Mouse (Mus musculus): Measurements from ENCODE around the gene Cnot1. TPM values are rescaled to one million over a fixed set of nuclear protein-coding genes. Genes with fewer than 3 reads are reported as not detected.

The Cnot1 gene
- polyA plus RNA-seq, 1 experiment: 1.2 TPM

- H3K36me3 ChIP-seq (ENCODE audit: control insufficient read depth): no peaks in the 10 kb centered on the region
- TF ChIP-seq GATA1 (IDR thresholded peaks at IDR 0.05; ENCODE audit: low read length) (no peak), TAL1 (IDR thresholded peaks at IDR 0.05; ENCODE audit: low read length) (no peak)
- peaks cover 20% of the 10 kb centered on the region for H3K4me1 ChIP-seq (ENCODE audit: control insufficient read depth)
- H3K9me3 ChIP-seq (ENCODE audit: control insufficient read depth, low read length): no peaks in the 10 kb centered on the region
- H3K4me3 ChIP-seq (replicated peaks): no peak overlapping the region
- H3K27me3 ChIP-seq (ENCODE audit: control insufficient read depth): peaks cover 27% of the 10 kb centered on the region
Measured at GRCm38 (mm10) chr8:95704538-95704937, 102.7 kb downstream of the Cnot1 start.

DNA sequence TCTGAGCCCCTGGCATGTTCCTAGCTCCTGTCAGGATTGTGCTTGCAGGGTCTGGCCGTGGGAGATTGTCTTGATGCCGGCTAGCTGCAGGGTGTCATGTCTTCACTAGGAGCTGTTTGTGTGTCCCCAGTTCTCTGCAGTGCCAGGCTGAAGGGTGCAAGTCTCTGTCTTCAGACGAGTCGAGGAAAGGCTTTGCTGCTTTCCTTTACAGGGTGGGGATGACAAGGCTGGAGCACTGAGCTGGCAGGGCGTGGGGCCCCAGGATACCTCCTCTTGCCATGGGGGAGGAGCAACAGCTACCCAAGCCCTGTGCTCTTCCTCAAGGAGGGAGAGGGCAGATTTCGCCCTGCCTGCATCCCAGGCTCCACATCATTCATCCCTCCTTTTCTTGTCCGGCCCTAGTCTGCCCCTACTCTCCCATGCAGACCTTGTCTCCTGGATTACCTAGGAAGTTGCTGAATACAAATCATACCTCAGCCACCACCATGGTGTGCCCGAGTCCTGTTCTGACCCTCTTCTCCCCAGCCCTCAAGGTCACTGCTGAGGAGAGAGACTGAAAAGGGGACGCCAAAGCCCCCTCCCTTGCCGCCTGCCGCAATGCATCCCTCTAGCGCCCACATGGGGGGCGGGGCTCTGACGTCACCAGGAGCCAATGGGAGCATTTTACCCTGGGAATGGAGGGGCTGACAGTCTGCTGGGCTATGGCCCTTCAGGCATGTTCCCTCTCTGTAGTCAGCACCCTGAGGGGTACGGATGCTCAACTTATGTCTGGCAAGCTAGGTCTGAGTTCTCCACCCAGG, 103.6 kb downstream of the Cnot1 start:
- Histone ChIP-seq H3K36me3 (ENCODE audit: control insufficient read depth) (no peaks in the 10 kb centered on the region), H3K4me3 (replicated peaks) (peak overlapping the region; percentile 63), H3K27me3 (ENCODE audit: control insufficient read depth) (peaks cover 33% of the 10 kb centered on the region)

GRCm38 (mm10) chr8:95702480-95703446, 104.5 kb downstream of the Cnot1 start:
- H3K9me3 ChIP-seq (ENCODE audit: control insufficient read depth, low read length): no peaks in the 10 kb centered on the region
- H3K36me3 ChIP-seq (ENCODE audit: control insufficient read depth): no peaks in the 10 kb centered on the region
- H3K4me3 ChIP-seq (replicated peaks): peak overlapping the region; percentile 63
- H3K4me1 ChIP-seq (ENCODE audit: control insufficient read depth): peaks cover 20% of the 10 kb centered on the region
- TF ChIP-seq TAL1 (IDR thresholded peaks at IDR 0.05; ENCODE audit: low read length) (no peak), GATA1 (IDR thresholded peaks at IDR 0.05; ENCODE audit: low read length) (no peak)
- peaks cover 37% of the 10 kb centered on the region for H3K27me3 ChIP-seq (ENCODE audit: control insufficient read depth)

More for the DNA sequence above, 103.6 kb downstream of the Cnot1 start:
- Histone ChIP-seq H3K9me3 (ENCODE audit: control insufficient read depth, low read length) (no peaks in the 10 kb centered on the region), H3K4me1 (ENCODE audit: control insufficient read depth) (peaks cover 20% of the 10 kb centered on the region)
- no peak for TF ChIP-seq GATA1 (IDR thresholded peaks at IDR 0.05; ENCODE audit: low read length)
- no peak for TF ChIP-seq TAL1 (IDR thresholded peaks at IDR 0.05; ENCODE audit: low read length)

DNA sequence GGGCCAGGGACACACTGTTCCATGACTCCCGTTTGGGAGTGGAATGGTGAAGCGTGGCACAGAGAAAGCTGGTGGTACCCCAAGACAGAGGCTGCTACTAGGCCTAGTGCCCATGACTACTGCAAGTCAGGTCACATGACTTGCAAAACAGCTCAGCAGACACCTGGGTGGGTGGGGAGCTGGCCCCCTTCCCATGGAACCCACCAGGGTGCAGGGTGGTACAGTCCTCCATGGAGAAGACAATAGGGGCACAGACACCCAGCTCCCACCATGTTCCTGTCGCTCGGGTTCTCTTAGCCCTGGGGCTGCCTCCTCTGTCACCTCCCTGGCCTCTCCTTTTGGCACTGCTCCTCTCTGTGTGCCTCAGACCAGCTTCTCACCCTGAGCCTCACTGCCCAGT, 105.5 kb downstream of the Cnot1 start:
- H3K4me1 ChIP-seq (ENCODE audit: control insufficient read depth): peaks cover 20% of the 10 kb centered on the region
- TF ChIP-seq GATA1 (IDR thresholded peaks at IDR 0.05; ENCODE audit: low read length) (no peak), TAL1 (IDR thresholded peaks at IDR 0.05; ENCODE audit: low read length) (no peak)

GRCm38 (mm10) chr8:95700282-95700681, 107.0 kb downstream of the Cnot1 start:
- Histone ChIP-seq H3K36me3 (ENCODE audit: control insufficient read depth) (no peaks in the 10 kb centered on the region), H3K4me3 (replicated peaks) (no peak overlapping the region), H3K4me1 (ENCODE audit: control insufficient read depth) (peaks cover 20% of the 10 kb centered on the region), H3K9me3 (ENCODE audit: control insufficient read depth, low read length) (no peaks in the 10 kb centered on the region), H3K27me3 (ENCODE audit: control insufficient read depth) (peaks cover 43% of the 10 kb centered on the region)
- TF ChIP-seq GATA1 (IDR thresholded peaks at IDR 0.05; ENCODE audit: low read length) (no peak), TAL1 (IDR thresholded peaks at IDR 0.05; ENCODE audit: low read length) (no peak)

More for the DNA sequence above, 105.5 kb downstream of the Cnot1 start:
- Histone ChIP-seq H3K4me3 (replicated peaks) (no peak overlapping the region), H3K27me3 (ENCODE audit: control insufficient read depth) (peaks cover 41% of the 10 kb centered on the region), H3K9me3 (ENCODE audit: control insufficient read depth, low read length) (no peaks in the 10 kb centered on the region), H3K36me3 (ENCODE audit: control insufficient read depth) (no peaks in the 10 kb centered on the region)

- Histone ChIP-seq H3K27me3 (ENCODE audit: control insufficient read depth) (peaks cover 44% of the 10 kb centered on the region), H3K4me1 (ENCODE audit: control insufficient read depth) (peaks cover 10% of the 10 kb centered on the region), H3K9me3 (ENCODE audit: control insufficient read depth, low read length) (no peaks in the 10 kb centered on the region), H3K4me3 (replicated peaks) (no peak overlapping the region), H3K36me3 (ENCODE audit: control insufficient read depth) (no peaks in the 10 kb centered on the region)
- TF ChIP-seq GATA1 (IDR thresholded peaks at IDR 0.05; ENCODE audit: low read length) (no peak), TAL1 (IDR thresholded peaks at IDR 0.05; ENCODE audit: low read length) (no peak)
Measured at GRCm38 (mm10) chr8:95698179-95698578, 109.1 kb downstream of the Cnot1 start.

- Histone ChIP-seq H3K36me3 (ENCODE audit: control insufficient read depth) (no peaks in the 10 kb centered on the region), H3K9me3 (ENCODE audit: control insufficient read depth, low read length) (no peaks in the 10 kb centered on the region), H3K27me3 (ENCODE audit: control insufficient read depth) (peaks cover 34% of the 10 kb centered on the region), H3K4me1 (ENCODE audit: control insufficient read depth) (no peaks in the 10 kb centered on the region; the same call in 1 of the 2 replicates), H3K4me3 (replicated peaks) (no peak overlapping the region)
- no peak for TF ChIP-seq GATA1 (IDR thresholded peaks at IDR 0.05; ENCODE audit: low read length)
- no peak for TF ChIP-seq TAL1 (IDR thresholded peaks at IDR 0.05; ENCODE audit: low read length)
Measured at GRCm38 (mm10) chr8:95697128-95697527, 110.1 kb downstream of the Cnot1 start.

- TF ChIP-seq GATA1 (IDR thresholded peaks at IDR 0.05; ENCODE audit: low read length) (no peak), TAL1 (IDR thresholded peaks at IDR 0.05; ENCODE audit: low read length) (no peak)
- Histone ChIP-seq H3K27me3 (ENCODE audit: control insufficient read depth) (peaks cover 31% of the 10 kb centered on the region), H3K36me3 (ENCODE audit: control insufficient read depth) (no peaks in the 10 kb centered on the region), H3K9me3 (ENCODE audit: control insufficient read depth, low read length) (no peaks in the 10 kb centered on the region), H3K4me3 (replicated peaks) (no peak overlapping the region), H3K4me1 (ENCODE audit: control insufficient read depth) (no peaks in the 10 kb centered on the region)
Measured at GRCm38 (mm10) chr8:95696661-95697060, 110.6 kb downstream of the Cnot1 start.

- H3K4me1 ChIP-seq (ENCODE audit: control insufficient read depth): no peaks in the 10 kb centered on the region
- no peaks in the 10 kb centered on the region for H3K9me3 ChIP-seq (ENCODE audit: control insufficient read depth, low read length)
- peaks cover 27% of the 10 kb centered on the region for H3K27me3 ChIP-seq (ENCODE audit: control insufficient read depth)
- TF ChIP-seq GATA1 (IDR thresholded peaks at IDR 0.05; ENCODE audit: low read length): no peak
- no peak for TF ChIP-seq TAL1 (IDR thresholded peaks at IDR 0.05; ENCODE audit: low read length)
- H3K4me3 ChIP-seq (replicated peaks): no peak overlapping the region
- no peaks in the 10 kb centered on the region for H3K36me3 ChIP-seq (ENCODE audit: control insufficient read depth)
Measured at GRCm38 (mm10) chr8:95694631-95695030, 112.6 kb downstream of the Cnot1 start.

All from erythroblast, embryonic 14.5 days (primary cell).